Mouse (Mus musculus) kidney, adult 8-10 months (tissue): ENCODE measurements around the gene Setdb2.
A peak's percentile ranks its signal among the peaks of the same experiment; 100 is the strongest.
"Not testable (repeated sequence)": the region's sequence is repeated elsewhere in the genome, so short reads cannot be mapped to it uniquely, and the experiment has no call there.

Source experiments
- DNase-seq, 2 experiments: peaks; one replicate each; pipeline ENCODE4 v3.0.0; 2022

Setdb2 gene

DNA sequence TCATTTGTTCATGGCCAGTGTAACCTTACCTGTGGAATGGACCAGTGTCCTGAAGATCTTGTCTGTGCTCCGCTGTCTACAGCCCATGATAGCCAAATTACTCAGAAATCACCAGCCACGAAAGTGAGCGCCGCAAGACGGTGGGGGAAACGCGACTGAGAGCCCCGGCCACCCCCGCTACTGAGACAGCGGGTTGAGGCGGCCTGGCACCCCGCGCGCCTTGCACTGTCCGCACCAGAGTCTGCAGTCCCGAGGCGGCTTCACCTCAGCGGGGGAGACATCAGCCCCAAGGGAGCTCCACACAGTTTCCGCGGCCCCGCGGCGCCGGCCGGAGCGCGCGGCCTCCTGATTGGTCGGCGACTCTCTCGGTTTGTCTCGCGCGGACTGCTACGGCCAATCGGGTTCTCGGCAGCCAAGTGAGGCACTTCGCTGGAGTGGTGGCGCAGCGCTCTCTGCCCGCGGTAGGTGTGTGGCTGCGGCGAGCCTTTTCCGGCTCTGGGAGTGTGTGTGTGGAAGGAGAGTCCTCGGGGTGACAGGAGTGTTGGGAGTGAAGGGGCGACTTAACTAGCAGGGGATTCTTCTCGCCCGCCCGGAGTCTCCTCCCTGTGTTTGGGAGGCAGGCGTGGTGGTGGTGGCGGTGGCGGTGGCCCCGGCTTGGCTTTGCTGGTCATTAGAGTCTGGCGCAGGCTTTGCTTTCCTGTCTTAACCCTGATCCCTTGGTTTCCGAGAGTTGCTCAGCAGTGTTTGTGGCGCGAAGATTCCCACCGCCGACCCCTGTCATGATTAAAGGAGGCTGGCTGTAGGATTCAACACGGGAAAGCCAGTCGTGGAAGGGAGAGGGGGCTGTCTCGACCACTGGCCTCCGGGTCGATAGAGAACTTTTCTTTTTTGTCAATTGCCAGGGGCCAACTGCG is at the start of gene Setdb2, which contains the start of gene Cab39l:
TSS of gene Setdb2 (minus strand) at position 327 of the 914 bp plus-strand sequence.
TSS of gene Cab39l (plus strand) at position 415 of the 914 bp plus-strand sequence.
- DNase-seq = peak; percentile 95 to 96

DNA sequence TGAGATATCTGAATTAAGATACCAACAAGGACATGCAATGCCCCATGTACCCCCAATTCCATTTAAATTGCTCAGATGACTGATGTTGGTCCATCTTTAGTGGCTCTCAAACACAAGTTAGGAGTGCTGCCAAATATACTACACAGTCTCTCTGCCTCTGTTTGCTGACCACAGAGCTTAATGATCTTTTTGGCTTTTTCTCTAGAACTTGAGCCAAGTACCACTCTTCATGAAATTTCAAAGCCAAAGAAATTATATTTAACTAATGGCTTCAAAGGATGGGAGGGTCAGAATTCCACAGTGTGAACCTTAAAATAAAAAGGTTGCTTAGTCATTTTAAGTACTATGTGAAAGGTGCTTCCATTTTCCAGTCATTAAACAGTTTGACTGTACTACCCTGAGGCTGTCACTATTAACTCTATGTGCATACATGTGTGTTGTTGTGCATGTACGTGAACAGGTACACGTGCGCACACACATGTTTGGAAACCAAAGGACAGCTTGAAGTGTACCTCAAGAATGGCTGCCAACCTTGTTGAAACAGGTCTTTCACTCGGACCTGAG is 44.6 kb upstream of the Setdb2 start:
- no peak for DNase-seq

DNA sequence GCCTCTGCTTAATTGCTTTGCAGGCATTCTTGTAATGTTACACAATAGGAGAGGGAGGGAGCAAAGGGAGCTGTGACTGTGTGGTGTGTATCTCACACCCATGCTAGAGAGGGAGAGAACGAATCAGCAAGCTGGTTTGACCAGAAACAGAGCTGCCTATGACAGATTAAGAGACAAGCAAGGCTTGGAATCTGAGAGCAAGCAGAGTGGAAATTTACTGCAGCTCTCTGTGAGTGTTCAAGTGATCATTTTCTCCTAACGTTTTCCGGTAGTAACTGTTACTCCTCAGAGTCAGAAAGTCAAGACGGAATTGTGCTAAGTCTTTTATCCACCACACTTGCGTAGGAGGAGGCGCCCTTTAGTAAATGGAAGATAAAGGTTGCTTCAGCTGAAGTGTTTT is 38.0 kb upstream of the Setdb2 start:
- DNase-seq = peak; percentile 20 to 51

DNA sequence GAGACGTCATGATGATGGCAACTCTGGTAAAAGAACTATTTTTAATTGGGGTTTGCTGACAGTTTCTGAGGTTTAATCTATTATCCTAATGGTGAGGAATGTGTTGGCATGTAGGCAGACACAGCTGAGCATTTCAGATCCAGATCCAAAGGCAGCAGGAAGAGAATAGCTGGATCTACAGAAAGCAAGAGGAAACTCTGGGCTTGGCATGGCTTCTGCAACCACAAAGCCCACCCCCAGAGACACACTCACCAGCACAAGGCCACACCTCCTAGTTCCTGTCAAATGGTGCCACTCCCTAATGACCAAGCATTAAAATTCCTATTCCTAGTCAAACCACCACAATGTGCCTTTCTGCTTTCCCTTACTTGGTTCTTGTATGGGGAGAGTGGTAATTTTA is 30.1 kb upstream of the Setdb2 start:
- DNase-seq = no peak

DNA sequence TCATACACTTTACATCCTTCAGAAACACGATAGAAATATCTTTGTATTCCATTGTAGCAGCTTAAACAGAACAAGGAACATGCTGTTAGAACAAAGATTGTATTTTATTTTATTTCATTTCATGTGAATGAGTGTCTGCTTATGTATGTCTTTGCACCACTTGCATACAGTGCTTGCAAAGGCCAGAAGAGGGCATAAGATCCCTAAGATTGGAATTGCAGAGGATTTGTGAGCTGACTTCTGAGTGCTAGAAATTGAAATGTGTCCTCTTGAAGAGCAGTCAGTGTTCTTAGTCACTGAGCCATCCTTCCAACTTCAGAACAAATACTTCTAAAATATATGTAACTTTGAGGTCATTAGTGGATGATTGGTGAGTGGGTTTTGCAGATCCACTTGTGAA is 27.1 kb upstream of the Setdb2 start:
- DNase-seq = peak in 1 of 2 experiments; percentile 17

DNA sequence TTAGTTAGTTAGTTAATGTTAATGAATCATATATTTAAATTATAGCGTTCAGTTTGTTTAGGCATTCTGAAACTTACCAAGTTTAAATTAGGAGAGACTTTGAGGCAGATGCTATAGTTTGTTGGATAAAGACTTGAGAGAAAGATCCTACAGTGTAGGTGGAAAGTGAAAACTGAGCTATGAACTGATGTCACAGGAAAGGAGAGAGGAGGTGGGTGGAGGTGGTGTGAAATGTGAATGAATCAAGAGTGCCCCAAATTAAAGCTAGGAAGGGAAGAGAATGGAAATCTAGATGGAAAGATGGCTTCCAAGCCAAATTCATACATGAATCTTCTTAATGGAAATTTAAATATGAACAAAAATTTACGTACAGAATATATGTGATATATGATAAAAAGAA is 25.8 kb upstream of the Setdb2 start:
- no peak for DNase-seq

DNA sequence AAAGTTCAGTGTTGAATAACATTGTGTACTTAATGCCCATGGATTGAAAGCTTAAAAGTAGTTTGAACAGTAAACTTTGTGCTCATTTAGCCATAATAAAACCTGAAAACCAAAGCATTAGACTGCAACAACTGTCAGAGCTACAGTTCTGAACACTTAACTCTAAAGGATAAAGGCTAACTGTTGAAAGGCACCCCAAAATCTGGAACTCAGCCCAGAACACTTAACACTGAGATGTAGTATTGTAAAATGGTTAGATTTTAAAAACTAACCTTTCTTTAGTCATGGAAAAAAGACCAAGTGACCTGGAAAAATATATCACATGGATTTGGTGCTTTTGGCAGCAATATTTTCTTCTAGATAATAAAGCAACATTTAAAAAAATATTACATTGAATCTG is 7.3 kb upstream of the Setdb2 start:
- DNase-seq = peak; percentile 49 to 65

DNA sequence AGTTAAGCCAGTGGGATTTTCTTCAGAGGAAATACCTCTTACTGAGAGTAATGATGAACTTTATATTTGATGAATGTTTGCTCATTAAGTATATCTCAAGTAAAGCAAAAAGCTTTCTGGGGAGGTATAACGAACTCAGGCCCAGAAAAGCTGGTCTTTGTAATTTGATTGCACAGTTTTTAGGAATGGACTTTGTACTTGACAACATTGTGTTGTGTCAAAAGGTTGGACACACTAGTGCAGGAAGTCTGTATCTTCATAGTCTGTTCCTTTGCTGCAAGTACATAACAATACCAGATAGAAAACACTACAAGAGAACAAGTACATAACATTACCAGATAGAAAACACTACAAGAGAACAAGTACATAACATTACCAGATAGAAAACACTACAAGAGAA is 4.7 kb upstream of the Setdb2 start:
- DNase-seq = no peak

DNA sequence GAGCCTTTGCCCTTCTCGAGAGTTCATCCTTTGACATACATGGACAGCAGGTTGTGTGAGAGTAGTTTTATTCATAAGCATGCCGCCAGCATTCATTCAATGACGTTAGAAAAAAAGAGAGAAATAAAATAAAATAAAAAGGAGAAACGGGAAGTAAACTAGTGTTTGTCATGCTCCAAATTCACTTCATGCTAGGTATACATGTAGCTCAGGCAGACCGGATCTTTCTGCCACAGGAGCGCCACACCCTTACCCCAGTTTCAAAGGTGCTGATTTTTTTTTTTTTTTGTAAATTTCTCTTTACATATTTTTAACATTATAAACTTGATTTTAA is 755 bp upstream of the Setdb2 start:
- DNase-seq = no peak

DNA sequence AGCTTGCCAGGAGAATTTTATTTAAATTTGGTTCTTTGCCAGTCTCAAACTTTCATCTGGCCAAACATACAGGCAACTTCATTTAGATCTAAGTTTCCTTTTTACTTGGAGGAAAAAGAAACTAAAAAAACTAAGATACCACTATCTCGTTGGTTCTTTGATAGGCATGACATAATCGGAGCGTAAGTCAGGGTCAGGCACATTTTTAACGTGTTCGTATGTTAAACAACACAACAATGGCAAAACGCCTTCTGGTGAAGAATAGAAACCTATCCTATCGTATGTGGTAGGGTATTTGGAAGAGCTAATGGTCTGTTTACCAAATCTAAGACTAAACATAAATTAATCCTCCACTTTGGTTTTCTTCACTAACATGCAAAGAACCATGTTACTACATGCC is 645 bp downstream of the Setdb2 start:
- DNase-seq = no peak

DNA sequence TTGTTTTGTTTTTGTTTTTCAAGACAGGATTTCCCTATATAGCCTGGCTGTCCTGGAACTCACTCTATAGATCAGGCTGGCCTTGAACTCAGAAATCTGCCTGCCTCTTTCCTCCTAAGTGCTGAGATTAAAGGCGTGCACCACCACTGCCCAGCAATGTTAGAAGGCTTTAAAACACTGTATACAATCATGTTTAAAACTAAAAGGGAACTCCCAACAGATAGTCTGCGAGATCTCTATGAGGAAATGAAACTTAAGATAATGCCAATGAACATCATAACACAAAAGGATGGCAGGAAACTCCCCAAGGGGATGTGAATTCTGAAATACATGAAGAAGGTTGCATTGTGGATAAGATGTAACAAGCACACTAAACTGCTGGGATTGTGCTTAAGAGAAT is 2.2 kb downstream of the Setdb2 start:
- no peak for DNase-seq

DNA sequence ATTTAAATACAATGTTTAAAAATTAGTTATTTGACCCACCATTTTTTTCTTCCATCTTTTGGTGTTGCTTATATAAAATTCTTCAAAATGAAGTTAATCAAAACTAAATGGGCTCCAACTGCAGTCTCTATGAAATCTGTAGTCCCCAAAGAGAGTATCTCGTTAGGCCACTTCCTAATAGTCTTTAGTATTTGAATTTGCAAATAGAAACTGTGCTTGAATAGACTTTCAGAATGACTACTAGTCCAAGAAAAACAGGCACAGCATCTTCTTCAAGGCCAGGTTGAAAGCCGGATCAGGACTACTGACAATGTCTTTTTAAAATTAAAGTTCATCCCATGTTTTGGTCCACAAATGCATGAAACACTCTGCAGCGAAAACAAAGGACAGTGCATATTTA is 3.3 kb downstream of the Setdb2 start:
- no peak for DNase-seq

DNA sequence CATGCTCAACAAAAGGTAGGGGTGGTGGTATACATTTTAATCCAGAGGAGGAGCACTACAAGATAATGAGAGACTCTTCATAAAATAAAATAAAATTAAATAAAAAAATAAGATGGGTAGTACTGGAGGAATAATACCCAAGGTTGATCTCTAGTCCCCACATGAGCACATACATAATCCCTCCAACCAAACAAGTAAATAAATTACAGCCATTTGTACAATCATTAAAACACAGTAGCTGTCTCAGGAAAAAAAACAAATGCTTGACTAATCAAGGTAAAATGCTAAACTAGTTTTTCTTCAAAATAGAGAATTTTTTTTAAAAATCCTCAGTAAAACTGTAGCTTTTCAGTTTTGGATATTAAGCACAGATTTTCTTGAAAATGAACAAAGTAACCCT is 5.5 kb downstream of the Setdb2 start:
- peak in 1 of 2 experiments; percentile 30 for DNase-seq

DNA sequence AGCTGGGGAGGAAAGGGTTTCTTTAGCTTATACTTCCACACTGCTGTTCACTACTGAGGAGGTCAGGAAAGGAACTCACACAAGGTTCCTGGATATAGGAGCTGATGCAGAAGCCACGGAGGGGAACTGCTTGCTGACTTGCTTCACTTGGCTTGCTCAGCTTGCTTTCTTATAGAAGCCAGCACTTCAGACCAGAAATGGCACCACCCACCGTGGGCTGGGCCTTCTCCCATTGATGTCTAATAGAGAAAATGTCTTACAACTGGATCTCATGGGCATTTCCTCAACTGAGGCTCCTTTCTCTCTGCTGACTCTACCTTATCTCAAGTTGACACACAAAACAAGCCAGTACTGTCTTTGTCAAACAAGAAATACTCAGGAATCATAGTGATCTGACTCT is 6.8 kb downstream of the Setdb2 start:
- DNase-seq = no peak

DNA sequence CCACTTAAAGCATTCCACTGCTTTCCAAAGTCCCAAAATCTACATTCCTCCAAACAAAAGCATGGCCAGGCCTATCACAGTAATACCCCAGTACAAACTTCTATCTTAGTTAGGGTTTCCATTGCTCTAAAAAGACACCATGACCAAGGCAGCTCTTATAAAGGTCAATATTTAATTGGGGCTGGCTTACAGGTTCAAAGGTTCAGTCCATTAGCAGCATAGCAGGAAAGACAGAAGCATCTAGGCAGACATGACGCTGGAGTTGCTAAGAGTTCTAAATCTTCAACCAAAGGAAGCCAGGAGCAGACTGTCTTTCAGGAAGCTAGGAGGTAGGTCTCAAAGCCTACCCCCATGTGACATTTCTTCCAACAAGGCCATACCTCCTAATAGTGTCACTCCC is 10.1 kb downstream of the Setdb2 start:
- no peak for DNase-seq

DNA sequence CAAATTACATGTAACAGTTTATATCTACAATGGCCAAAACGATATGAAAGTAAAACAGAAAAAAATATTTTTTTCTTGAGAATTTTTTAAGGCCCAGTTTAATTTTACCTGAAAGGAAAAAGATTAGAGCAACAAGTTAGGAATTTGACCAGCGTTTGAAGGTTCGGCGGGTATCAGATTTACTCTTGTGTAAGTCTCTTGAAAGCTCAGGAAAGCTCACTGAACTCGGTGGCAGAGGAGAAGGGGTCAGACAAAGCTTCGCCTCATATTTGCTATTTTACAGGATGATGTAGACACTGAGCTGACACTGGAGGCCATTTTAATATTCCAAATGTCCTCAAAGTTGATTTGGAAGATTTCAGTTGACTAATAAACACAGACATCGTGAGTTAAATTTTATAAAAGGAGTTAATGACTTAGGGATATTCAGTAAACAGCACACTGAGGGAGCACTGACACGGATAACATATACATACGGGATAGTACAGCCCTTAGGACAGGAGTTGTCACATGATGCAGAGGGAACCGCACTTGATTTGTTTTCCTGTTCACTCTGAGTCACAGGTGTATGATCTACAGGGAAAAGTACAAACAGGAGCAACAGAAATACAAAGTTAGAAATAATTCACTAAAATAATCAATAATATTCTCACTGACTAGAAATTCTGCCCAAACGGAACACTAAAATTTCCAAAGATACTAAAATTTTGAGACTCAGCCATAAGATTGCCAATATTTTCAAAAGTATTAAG is 17.6 kb downstream of the Setdb2 start:
- no peak for DNase-seq

DNA sequence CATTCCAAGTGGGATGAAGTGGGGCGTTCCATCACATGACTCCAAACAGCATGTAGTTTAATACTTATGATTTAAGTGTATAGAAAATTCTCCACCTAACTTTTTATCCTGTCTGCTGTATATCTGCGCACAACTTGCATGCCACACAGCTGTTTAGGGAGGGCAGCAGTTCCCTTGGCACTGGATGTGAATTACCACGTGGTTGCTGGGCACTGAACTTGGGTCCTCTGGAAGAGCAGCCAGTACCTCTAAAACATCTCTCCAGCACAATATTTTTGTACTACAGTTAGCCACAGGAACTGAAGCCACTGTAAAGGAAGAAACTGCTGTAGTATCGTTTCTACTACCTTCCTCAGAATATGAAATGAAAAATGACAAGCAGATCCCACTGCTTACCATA is 22.5 kb downstream of the Setdb2 start:
- DNase-seq = no peak

DNA sequence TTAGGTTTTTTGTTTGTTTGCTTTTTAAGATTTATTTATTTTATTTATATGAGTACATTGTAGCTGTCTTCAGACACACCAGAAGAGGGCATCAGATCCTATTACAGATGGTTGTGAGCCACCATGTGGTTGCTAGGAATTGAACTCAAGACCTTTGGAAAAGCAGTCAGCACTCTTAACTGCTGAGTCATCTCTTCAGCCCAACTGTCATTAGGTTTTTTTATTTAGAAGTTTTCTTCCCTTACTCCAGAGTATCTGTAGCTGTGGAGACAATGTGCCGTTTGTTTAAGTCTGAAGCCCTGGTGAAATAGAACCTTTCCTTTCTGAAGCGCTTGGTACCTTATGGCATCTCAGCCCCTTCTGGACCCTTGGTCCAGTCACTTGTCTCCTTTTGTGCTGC is 25.7 kb downstream of the Setdb2 start:
- DNase-seq = not testable (repeated sequence)

DNA sequence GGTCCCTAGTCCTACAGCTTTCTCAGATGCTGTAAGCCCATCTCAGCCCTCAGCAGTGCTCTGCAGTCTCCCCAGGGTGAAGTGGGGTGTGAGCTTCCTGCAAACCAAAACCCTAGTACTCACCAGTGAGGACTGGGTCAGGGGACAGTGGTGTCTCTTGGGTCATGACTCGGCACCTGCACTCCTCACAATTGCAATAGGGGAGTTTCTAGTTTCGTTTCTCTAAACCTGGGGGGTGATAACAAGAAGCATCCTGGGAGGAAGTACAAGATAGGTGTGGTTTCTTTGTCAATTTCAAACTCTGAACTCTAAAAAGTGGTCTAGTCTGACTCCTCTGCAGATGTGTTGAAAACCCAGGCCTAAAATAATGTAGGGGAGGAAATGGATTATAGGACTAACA is 43.7 kb downstream of the Setdb2 start:
- no peak for DNase-seq

DNA sequence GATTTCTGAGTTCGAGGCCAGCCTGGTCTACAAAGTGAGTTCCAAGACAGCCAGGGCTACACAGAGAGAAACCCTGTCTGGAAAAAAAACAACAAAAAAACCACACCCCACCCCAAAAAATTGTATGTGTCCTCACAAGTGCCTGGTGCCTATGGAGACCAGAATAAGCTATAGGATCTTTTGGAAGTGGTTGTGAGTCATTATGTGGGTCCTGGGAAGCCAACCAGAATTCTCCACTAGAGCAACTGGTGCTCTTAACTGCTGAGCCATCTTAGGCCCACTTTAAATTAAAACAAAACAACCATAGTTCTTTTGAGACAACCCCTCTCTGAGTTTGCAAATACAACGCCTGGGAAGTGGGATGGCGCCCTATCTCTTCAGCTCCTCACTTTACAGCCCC is 45.4 kb downstream of the Setdb2 start, which contains the start of gene Phf11c:
TSS of gene Phf11c (minus strand) at position 101 of the 400 bp plus-strand sequence.
- DNase-seq = no peak

DNA sequence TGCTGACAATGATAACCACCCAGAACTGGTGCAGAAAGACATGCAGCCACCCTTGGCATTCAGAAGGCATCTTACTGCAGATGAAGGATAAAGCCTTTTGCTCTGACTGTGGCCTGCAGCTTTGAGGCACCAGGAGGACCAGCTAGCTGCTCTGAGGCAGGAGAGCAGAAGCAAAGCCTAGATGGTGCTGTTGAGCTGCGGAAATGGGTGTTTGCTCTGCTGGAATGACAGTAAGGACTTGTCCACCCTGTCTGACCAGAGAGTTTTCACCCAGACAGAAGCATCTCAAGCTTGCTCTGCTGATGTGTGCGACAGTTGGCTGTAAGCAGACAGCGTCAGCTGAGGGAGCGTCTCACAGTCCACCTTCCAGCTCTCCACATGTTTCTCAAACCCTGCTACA is 50.5 kb downstream of the Setdb2 start:
- peak; percentile 4 to 47 for DNase-seq

DNA sequence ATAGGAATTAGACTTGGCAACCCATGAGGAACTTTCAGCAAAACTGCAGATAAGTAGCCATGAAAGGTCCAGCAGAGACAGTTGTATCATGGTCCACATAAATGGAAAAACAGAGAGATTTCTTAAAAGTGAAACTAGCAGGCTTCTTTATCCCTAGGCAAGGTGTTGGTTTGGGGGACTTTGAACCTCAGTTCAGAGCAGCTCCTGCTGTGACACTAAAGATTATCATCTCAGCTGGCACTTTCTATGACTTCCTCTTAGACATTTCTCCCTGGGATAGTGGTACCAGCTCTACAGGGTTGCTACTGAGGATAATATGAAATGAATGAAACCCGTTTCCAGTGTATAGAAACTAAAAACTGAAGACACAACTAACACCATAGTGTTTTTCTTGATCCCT is 51.2 kb downstream of the Setdb2 start:
- no peak for DNase-seq

DNA sequence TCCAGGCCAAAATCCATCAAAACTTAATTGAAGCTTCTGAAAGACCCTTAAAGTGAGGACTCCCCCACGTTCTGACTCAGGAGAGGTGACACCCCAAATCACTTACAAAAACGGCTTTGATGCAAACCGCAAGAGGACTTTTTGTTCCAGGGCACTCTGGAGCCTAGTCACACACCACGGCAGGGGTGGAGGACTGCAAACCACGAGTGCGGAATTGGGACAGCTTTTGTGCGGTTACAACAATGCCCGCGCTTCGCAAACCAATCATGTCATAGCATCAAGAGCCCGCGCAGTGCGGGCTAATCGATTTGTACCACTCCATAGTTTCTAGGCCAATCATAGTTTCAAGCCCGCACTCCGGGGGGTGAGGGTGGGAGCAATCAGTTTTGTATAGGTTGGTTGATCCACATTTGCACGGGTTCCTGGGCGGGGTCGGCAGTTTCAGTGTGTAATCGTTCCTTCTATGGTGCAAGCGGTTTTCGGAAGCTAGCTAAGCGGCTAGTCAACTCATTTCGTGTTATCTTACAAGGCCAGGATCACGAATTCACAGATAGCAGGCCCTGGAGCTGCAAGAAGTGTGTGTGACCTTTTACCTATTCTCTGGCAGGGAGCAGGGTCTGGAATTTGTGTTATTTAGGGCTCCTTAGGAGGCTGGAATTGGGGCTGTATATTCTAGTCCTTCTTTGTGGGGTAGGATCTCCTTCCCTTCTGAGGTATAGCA is 70.2 kb downstream of the Setdb2 start:
- DNase-seq = no peak
